Mouse (Mus musculus) liver, adult (tissue): ENCODE data around the gene Catip.
A peak's percentile ranks its signal among the peaks of the same experiment; 100 is the strongest.

Experiments
- GATA4 ChIP-seq: IDR thresholded peaks from 2 replicates; pipeline ENCODE4 v1.6.1; 2014; ENCODE audit warnings: mild to moderate bottlenecking, low read length; ENCODE audit not compliant: insufficient replicate concordance

The Catip gene

DNA sequence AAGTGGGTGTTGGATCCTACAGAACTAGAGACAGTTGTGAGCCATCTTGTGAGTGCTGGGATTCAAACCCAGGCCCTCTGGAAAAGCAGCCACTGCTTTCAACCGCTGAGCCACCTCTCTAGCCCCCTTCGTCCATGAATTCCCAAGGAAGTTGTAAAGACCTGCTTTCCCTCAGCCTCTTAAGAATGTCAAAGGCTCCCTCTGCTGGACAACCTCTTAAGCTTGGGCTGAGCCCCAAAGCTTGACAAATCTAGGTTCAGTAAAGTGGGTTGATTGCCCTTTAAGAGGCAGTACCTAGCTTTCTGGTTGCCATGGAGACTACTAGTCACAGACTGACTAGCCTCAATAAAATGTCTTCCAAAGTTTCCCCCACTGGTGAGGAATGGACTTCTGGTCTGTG lies at the start of gene Catip:
Gene Catip, plus strand, starts transcription at position 297 of the 400 bp plus-strand sequence.
- no peak for TF ChIP-seq GATA4

DNA sequence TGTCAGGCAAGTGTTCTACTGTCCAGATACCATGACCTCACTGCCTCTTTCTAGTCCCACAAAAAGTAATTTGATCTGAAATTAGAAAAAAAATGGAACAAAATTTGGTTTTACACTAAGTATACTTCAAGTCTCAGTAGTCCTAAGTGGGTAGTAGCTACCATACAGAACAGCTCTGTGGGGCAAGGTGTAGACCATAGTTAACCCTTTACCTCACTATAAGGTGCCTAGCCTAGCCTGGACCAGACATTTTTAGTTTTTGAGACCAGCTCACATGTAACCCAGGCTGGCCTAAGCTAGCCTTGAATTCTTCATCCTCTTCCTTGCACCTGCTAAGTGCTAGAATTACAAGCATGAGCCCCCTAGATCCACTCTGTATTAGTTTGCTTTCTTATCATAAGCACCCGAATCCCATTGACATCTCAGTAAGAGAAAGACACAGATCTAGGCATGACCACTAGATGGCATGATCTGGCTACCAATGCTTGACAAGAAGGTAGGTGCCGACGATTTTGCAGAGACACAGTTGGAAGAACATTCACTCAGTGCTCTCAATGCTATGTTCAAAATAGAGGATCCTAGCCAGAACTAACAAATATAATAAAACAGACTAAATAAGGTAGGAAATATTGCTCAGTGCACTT lies 48.7 kb upstream of the Catip start:
- no peak for TF ChIP-seq GATA4

DNA sequence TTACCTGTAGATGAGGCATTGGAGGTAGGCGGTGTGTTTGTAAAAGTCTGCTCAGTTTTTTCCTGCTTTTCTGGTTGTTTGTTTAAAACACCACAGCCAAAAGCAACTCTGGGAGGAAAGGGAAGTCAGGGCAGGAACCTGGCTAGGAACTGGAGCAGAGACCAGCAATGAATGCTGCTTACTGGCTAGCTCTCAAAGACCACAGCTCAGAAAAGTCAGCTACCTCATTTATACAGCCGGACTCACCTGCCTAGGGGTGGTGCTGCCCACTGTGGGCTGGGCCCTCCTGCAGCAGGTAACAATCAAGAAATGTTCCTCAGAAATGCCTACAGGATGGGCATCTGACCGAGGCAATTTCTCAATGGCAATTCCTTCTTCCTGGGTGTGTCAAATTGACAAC lies 47.1 kb upstream of the Catip start:
- no peak for TF ChIP-seq GATA4

DNA sequence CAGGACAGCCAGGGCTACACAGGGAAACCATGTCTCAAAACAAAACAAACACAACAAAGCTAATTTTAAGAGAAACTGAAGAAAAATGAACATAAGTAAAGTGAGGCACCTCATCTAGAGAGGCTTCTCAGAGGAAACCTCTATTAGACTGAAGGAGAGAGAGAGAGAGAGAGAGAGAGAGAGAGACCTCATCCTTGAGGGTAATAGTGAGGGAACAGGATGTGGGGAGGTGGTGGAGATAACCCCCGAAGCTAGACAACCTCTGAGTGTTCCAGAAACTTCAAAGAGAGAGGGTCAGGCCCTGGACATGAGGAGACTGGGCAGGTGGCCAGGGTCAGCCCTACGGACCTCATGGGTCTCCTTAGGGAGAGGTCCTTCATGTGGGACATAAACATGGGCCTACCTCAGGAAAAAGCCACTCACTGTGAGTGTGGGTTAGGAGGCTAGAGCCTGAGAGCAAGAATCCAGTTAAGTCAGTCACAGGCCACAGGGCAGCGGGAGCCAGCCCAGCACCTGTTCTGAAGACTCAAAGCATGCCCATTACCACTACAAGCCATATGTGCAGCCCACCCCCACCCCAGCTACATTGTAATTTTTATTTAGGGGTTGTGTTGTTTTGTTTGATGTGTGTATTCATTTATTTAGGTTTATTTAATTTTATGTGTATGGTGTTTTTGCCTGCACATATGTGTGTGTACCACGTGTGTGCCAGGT lies 45.6 kb upstream of the Catip start:
- no peak for TF ChIP-seq GATA4

DNA sequence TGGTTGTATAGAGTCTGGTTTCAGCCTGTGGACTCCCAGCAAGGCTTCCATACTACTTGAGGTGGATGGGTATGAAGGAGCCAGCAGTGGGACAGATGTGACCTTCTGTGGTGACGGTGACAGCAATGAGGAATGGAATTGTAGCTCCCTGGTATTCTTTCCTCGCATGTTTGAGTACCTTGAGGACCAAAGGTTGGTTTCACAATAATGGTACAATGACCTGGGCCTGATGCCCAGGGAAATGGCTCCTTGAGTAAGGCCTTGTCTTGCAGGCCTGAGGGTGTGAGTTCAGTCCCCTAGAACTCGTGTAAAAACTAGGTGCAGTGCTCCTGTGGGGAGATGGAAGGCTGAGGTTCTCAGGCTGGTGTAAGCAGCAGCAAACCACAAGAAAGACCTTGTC lies 43.2 kb upstream of the Catip start:
- no peak for TF ChIP-seq GATA4

DNA sequence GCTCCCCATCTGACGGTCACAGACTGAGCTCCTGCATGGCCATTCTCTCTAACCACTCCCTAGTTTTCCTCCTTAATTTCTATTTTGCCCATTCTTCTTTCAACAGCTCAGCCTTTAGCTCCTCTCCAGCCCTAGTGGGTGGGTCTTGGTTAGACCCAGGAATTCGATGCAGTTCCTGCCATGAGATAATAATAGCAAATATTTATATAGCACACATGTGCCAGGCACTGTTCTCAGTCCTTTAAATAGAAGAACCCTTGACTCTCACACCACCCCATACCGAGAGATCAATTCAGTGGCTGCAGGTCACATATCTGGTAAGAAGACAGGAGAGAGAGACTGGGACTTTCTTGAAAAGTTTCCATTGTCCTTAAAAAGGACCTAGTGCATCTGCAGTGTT lies 40.5 kb upstream of the Catip start:
- TF ChIP-seq GATA4, result no peak

DNA sequence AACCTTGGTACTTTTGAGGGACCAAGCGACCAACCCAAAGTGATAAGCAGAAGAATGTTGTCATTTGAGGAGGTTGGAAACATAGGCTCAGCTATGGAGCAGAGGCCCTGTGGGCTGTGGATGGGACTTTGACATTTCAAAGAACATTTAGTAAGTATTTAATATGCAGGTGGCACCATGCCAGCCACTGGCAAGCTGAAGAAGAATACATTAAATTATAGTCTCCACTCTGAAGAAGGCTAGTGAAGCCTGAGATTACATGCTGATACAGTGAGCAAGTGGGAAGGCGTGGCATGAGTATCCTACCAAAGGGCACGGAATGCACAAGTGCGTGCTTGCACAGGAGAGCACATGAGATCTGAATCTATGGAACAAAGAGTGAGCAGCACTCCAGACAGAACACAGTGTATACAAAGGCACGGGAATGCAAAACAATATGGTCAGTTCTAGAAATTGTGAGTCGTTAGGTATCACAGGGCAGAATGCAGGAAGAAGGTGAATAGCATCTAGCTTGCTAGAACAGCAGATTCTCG lies 31.9 kb upstream of the Catip start:
- TF ChIP-seq GATA4, result no peak

DNA sequence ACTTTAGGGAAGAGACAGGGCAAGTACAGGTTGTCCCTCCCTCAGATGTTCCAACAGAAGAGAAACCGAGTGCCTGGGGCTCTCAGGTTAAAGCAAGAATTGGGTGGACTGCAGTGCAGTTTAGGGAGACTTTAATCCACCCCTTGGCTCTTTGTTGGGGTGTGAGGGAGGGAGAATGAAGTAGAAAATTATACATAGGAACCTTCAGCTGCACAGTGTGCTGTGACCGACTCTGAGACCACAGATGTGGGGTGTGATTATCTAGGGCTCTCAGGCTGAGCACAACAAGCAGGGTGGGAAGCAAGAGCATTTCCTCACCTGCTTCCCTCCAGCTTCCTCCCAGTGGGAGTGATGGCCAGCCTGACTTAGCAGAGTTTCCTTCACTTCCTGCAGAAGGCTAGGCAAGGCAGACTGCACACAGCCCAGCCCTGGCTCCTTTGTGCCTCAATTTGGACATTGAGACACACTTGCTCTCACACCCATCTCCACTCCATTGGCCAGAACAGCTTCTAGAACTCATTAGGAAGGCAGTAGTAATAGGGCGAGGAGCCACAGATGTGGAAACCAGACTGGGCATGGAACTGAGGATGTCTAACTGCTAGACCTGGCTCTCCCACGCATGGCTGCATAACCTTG lies 30.7 kb upstream of the Catip start:
- TF ChIP-seq GATA4, result no peak

DNA sequence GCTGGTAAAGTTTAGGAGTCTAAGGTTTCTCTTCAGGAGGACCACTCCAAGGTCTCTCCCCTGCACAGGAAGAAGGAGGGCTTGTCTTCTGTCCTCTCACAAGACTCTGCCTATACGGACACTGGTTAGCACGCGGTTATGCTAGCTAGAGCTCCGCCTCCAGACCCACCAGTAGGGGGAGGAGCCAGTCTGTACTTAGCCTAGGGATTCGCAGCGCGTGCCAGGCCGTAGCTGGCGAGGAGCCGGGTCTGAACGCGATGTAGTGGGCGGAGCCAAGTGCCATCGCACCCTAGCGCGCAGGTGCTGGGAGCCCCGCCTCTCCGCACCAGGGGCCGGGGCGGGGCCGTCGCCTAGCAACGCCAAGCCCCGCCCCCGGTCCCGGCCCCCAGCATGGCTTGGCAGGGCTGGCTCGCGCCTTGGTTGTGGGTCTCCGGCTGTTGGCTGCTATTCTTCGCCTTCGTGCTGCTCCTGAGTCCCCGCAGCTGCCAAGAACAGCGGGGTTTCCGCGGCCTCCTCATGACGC lies 29.6 kb upstream of the Catip start:
- TF ChIP-seq GATA4, result no peak

DNA sequence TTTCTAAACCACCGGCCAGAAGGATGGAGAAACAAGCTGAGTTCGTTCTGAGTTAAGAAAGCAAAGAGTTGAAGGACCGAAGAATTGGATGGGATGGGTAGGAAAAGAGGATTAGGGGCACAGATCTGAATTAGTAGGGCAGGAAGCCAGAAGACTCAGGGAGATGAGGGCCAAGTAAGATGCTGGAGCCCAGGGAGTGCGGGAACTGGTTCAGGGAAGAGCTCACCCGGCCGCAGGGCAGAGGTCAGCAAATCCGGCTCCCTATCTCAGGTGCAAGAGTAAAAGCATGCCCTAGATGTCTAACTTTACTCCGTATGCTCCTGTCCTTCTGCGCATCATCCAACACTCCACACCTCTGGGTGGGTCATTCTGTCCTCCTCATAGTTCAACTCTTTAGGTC lies 29.0 kb upstream of the Catip start:
- no peak for TF ChIP-seq GATA4

DNA sequence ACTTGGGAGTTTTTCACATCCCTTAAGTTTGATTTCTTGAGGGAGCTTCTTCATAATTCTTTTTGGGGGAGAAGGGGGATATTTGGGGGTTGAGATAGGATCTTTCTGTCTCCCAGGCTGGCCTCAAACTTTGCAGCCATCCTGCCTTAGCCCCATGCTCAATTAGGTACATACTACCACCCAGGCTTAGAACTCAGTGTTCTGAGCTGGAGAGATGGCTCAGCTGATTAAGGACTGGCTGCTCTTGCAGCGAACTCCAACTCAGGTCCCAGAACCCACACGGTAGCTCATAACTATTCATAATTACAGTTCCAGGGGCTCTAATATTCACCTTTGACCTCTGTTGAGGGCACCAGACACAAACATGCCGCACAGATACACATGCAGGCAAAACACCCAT lies 27.3 kb upstream of the Catip start:
- peak; percentile 54; the same call in 1 of the 2 replicates for TF ChIP-seq GATA4

DNA sequence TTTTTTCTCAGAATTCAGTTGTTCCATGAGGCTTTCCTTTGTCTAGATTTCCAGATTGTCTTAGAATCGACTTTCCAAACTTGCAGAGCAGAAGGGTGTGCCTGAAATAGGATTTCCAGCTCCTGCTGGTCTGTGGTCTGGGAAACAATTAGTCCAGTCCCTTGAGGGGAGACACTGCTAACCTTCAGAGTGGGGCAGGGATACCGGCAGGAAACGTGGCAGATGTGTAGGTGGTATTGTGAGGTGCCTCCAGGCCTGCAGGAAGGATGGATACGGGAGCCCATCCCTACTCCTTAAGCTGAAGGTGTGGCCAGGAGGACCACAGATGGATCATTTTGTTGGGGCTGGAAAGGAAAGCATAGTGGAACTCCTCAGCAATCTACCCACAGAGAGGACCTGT lies 26.9 kb upstream of the Catip start:
- no peak for TF ChIP-seq GATA4

DNA sequence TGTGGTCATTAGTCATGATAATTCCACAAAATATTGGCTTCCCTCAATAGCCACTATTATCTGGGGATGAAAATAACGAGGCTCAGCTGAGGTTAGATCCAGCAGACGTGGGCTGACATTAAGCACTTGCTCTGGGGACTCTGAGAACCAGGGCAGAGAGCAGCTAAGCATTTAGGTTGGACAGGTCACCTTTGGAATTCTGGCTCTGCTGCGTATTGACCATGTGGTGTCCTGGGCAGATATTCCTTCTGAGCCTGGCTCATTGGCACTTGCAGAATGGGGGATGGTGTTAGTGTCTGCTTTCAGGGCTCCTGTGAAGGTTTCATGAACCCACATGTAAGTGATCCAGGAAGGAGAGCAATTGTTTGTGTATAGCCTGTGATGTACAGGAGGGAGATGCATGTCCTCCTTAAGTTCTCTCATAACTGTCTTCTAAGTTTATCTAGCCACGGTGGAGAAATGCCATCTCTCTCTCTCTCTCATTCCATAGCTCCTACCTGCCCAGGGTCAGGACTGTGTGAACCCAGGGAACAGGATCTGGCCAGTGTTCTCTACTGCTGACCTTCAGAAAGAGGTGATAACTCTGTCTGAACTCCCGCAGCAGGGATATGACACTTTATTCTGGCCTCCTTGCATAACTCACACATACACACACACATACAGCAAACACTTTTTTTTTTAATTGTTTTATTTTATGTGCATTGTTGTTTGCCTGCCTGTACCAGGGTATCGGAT lies 26.3 kb upstream of the Catip start:
- no peak; the same call in 1 of the 2 replicates for TF ChIP-seq GATA4

DNA sequence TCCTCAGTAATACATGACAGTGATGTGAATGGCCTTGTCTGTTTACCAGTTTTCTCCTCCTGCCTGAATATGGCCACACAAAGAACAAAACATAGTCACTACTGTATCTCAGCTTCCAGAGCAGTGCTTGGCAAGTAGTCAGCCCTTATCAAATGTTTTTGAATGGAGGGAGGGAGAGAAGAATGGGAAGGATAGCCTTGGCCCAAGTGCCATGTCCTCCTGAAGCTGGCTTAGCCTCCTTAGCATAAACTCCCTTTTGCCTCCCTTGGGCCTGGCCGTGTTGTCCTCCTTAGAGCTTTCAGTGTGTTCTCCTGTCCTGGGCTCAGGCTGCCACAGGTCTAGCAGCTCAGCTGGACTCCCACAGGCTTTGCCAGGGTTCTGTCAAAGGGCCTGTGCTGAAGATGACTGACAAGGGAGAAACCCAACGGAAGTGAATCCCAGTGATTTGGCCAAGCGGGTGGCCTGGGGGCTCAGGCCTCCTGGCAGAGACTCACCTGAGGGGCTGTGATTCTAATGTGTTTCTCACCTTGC lies 24.6 kb upstream of the Catip start:
- no peak for TF ChIP-seq GATA4

DNA sequence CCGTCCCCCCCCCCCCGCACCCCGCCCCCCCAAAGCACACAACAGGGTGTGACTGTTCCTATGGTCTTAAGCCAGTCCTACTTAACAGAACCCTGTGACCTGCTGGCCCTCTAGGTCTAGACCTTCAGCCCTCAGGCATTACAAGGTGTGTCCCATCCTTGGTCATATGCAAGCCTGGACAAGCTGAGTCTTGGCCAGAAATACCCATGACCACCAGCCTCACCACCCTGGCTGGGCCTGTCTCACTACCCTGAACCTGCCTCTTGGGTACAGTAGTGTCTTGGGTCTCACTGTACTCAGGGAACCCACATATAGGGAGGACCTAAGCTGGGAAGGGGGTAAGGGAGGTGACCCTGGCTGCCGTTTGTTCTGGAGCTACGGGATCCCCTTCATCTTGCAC lies 23.9 kb upstream of the Catip start:
- no peak for TF ChIP-seq GATA4
